ENCODE assay signal across 10 mouse cellular contexts in the genomic region with DNA sequence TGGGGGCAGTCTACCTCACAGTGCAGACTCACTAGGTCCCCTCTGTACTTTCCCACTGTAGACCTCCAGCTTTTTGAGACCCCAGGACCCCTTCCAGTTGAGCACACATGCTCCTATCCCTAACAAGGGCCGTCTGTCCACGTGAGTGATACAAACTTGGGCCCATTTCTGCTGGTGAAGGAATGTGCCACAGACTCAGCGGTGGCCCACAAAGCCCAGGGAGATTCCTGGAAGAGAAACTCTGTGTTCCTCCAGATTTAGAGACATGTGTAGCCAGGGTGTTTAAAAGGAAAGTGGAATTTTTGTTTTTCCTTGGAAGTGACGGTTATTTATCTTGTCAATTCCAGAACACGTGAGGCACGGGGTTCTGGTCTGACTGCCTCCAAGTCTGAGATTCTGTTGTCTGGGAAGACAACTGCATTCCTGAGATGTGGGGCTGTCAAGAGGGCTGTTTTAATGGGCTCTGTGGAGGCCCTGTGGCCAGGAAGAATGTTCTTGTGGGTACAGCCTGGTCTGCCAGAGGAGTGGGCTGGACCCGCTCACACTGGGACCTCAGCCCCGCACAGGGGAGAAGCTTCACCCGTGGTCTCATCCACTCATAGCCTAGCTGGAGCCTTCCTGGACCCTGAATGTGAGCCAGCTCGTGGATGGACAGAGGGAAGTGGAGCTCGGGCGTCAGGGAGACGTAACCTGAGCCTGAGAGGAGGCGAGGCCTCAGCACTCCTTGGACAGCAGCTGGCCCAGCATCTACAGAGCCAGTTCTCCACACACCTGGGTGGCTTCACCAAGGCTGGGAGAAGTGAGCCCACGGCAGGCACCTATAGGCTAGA. TPM values are rescaled to one million over a fixed set of nuclear protein-coding genes. Genes with fewer than 3 reads are reported as not detected.
DNase-seq lines count a peak whose midpoint lies in the region; ATAC-seq and TF ChIP-seq lines count a peak whose summit lies in the region.
"Had no signal": no experiment of that assay in that cellular context is flagged by ENCODE, and none has a peak within 500 bp of the region (broad histone marks: within the 10 kb centered on the region; RNA-seq: fewer than 3 reads in every experiment).

No protein-coding gene starts in this region.

- H3K9me3 ChIP-seq in hindbrain, embryonic 13.5 days, result no peaks in the 10 kb centered on the region
- no peaks in the 10 kb centered on the region; the same call in 1 of the 2 replicates for H3K9me3 ChIP-seq in hindbrain, embryonic 12.5 days (replicated peaks)

- peak overlapping the region; percentile 61; the same call in 1 of the 2 replicates for H3K27ac ChIP-seq in hindbrain, embryonic 13.5 days
- H3K27ac ChIP-seq in hindbrain, embryonic 12.5 days, result no peak overlapping the region
- H3K27ac ChIP-seq in gastrocnemius, adult 2 months, result peak overlapping the region; percentile 78

- H3K27me3 ChIP-seq in hindbrain, embryonic 13.5 days, result no peaks in the 10 kb centered on the region
- no peaks in the 10 kb centered on the region for H3K27me3 ChIP-seq in hindbrain, embryonic 12.5 days

- H3K9ac ChIP-seq in hindbrain, embryonic 13.5 days, result no peak overlapping the region
- H3K9ac ChIP-seq in hindbrain, embryonic 12.5 days, result no peak overlapping the region

- peaks cover 34% of the 10 kb centered on the region for H3K4me1 ChIP-seq in hindbrain, embryonic 13.5 days (replicated peaks)
- peaks cover 16% of the 10 kb centered on the region for H3K4me1 ChIP-seq in hindbrain, embryonic 12.5 days

- H3K4me3 ChIP-seq in hindbrain, embryonic 13.5 days, result no peak overlapping the region
- no peak overlapping the region for H3K4me3 ChIP-seq in hindbrain, embryonic 12.5 days
- H3K4me3 ChIP-seq in gastrocnemius, adult 2 months, result no peak overlapping the region; the same call in 1 of the 2 replicates

- no peak overlapping the region for H3K4me2 ChIP-seq in hindbrain, embryonic 13.5 days
- no peak overlapping the region for H3K4me2 ChIP-seq in hindbrain, embryonic 12.5 days (replicated peaks)
- H3K4me2 ChIP-seq: midbrain, embryonic 11.5 days had no signal

- DNase-seq in Muller cell, postnatal 12 days (ENCODE audit: inconsistent ontology term), result peak; percentile 42
- peak; percentile 70 for DNase-seq in gastrocnemius, adult 2 months
- peak; percentile 44 to 48 for DNase-seq in kidney, postnatal 36 days
- DNase-seq in adrenal gland, postnatal 10 days, result no peak
- DNase-seq: spleen, adult 18-20 months had no signal

- no peaks in the 10 kb centered on the region for H3K36me3 ChIP-seq in hindbrain, embryonic 13.5 days
- no peaks in the 10 kb centered on the region for H3K36me3 ChIP-seq in hindbrain, embryonic 12.5 days

- 72% methylated on average over 15 of the region's 15 CpGs for WGBS in hindbrain, embryonic 13.5 days
- WGBS in hindbrain, embryonic 12.5 days, result 70% methylated on average over 15 of the region's 15 CpGs

- intact Hi-C loops in gastrocnemius, adult 2 months (cut with DNase I), result no loop called here

- ATAC-seq in hindbrain, embryonic 13.5 days (ENCODE audit: low FRiP score), result no peak
- no peak for ATAC-seq in hindbrain, embryonic 12.5 days (ENCODE audit: low FRiP score)
- ATAC-seq in megakaryocyte progenitor cell, adult 5-6 weeks (replicated peaks; ENCODE audit: poor library complexity), result no peak
- no peak for ATAC-seq in megakaryocyte-erythroid progenitor cell, adult 5-6 weeks (replicated peaks; ENCODE audit: low FRiP score, low TSS enrichment, poor library complexity, severe bottlenecking)

- TF ChIP-seq CTCF in gastrocnemius, adult 2 months (IDR thresholded peaks at IDR 0.05), result 0 out of 2 replicates have a peak, but pooled peaks have one; percentile 10

RNA-seq across cellular contexts. Expression of a gene that starts 33.0 kb away (rescaled TPM):
- not detected in 2 replicates for polyA plus RNA-seq in hindbrain, embryonic 13.5 days (2015; fragmentation: Nextera tagmentation; extraction: Ambion mirVana)
- polyA plus RNA-seq in hindbrain, embryonic 12.5 days (2016; fragmentation: Nextera tagmentation; extraction: Ambion mirVana), result not detected in 2 replicates
- total RNA-seq in gastrocnemius, adult 2 months (2021), result not detected
- total RNA-seq in megakaryocyte progenitor cell, adult 5-6 weeks (2015), result 0.17 TPM in 1 of 2 replicates, not detected in the other
- total RNA-seq in megakaryocyte progenitor cell, adult 5-6 weeks (2017), result not detected in 2 replicates
- total RNA-seq in adrenal gland, postnatal 10 days (2021), result not detected
- not detected in 2 replicates for total RNA-seq in megakaryocyte-erythroid progenitor cell, adult 5-6 weeks (2014; fragmentation: Nextera tagmentation)
- total RNA-seq in megakaryocyte-erythroid progenitor cell, adult 5-6 weeks (2017), result not detected in 2 replicates
- polyA plus RNA-seq: midbrain, embryonic 11.5 days had no signal

RNA-seq across cellular contexts. Expression of a gene that starts 34.9 kb away (rescaled TPM):
- polyA plus RNA-seq in hindbrain, embryonic 13.5 days (2015; fragmentation: Nextera tagmentation; extraction: Ambion mirVana), result 23.5 and 25.8 TPM in 2 replicates
- polyA plus RNA-seq in hindbrain, embryonic 12.5 days (2016; fragmentation: Nextera tagmentation; extraction: Ambion mirVana), result 20.8 and 22.7 TPM in 2 replicates
- total RNA-seq in gastrocnemius, adult 2 months (2021), result 10 to 100 TPM; 63.4 to 87.3 TPM
- total RNA-seq in megakaryocyte progenitor cell, adult 5-6 weeks (2015), result not detected in 2 replicates
- 0.12 and 0.84 TPM in 2 replicates for total RNA-seq in megakaryocyte progenitor cell, adult 5-6 weeks (2017)
- 10 to 100 TPM; 98.1 to 99.0 TPM for total RNA-seq in adrenal gland, postnatal 10 days (2021)
- not detected in 2 replicates for total RNA-seq in megakaryocyte-erythroid progenitor cell, adult 5-6 weeks (2014; fragmentation: Nextera tagmentation)
- total RNA-seq in megakaryocyte-erythroid progenitor cell, adult 5-6 weeks (2017), result 1.3 TPM in 1 of 2 replicates, not detected in the other

Comparison
In these comparisons a context has a peak if more than half of its experiments do, and no peak if none do; other contexts are left out.
1. RNA of a gene that starts 34.9 kb away (total RNA-seq): 98.1 to 99.0 TPM in adrenal gland, postnatal 10 days and 63.4 to 87.3 TPM in gastrocnemius, adult 2 months; 0.12 to 0.84 TPM in megakaryocyte progenitor cell, adult 5-6 weeks and 1.3 TPM in megakaryocyte-erythroid progenitor cell, adult 5-6 weeks; every median in the first group is over 10 times any median in the second.